Mouse (Mus musculus): ENCODE data around the gene Lif.

DNA sequence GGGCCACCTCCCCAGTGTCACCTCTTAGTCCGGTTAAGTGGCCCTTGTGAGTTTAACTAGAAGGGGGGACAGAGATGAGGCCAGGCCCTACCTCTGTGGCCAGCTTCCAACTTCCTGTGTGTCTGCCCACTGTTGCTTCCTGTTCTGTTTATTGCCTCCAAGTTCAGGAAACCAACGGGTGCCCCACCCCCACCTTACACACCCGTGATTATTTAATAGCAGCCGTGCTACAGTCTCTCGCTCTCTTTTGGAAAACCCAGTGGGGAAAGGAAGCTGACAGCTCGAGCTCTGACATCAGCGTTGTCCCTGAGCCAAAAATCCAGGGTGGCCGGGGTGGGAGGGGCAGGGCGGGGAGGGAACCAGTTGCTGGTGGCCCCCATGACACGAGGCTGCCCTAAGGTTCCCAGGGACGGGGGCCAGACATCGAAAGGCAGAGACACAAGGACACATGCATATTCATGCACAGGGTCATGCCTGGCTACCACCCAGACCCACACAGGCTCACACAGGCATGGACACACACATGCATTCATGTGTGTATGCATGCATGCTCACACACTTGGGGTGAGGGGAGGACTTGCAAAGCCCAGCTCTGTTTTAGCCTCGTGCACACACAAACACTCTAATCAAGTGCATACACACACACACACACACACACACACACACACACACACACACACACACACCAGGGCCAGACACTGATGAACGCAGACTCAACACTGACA is 3.3 kb downstream of the Lif start:
- TF ChIP-seq CTCF (conservative IDR thresholded peaks at IDR 0.05; ENCODE audit: low read length): no peak
- TF ChIP-seq POU5F1 (IDR thresholded peaks at IDR 0.05; ENCODE audit: borderline replicate concordance, low read length): no peak
- no peak for TF ChIP-seq NANOG (IDR thresholded peaks at IDR 0.05; ENCODE audit: borderline replicate concordance, low read length)

Measured in E14TG2a.4 (cell line).